Mouse (Mus musculus) lung, embryonic 16.5 days (tissue): ENCODE measurements around the gene Gtf2a2. TPM values are rescaled to one million over a fixed set of nuclear protein-coding genes. Genes with fewer than 3 reads are reported as not detected.
A peak's percentile ranks its signal among the peaks of the same experiment; 100 is the strongest.
"Not testable (repeated sequence)": the region's sequence is repeated elsewhere in the genome, so short reads cannot be mapped to it uniquely, and the experiment has no call there.

ENCODE experiments used
- ATAC-seq: fragments of 200-750 bp; cut with Nextera tagmentation; 2 replicates; pipeline ENCODE4 v1.8.0; 2017; ENCODE audit warnings: low read depth, mild to moderate bottlenecking, moderate library complexity
- H3K27ac ChIP-seq: fragments of 300-500 bp; sonication (generic); 2 replicates; pipeline ENCODE4 v1.5.1; 2014; ENCODE audit warnings: mild to moderate bottlenecking, control low read depth, low read length
- H3K27me3 ChIP-seq: fragments of 300-500 bp; sonication (generic); 2 replicates; pipeline ENCODE4 v1.6.1; 2014; ENCODE audit warnings: low read depth, low read length, mixed read lengths; ENCODE audit not compliant: control insufficient read depth, insufficient read depth
- H3K36me3 ChIP-seq: fragments of 300-500 bp; sonication (generic); 2 replicates; pipeline ENCODE4 v1.6.1; 2014; ENCODE audit warnings: low read length; ENCODE audit not compliant: control insufficient read depth, insufficient read depth
- H3K4me1 ChIP-seq: fragments of 300-500 bp; sonication (generic); replicated peaks from 2 replicates; pipeline ENCODE4 v1.6.1; 2014; ENCODE audit warnings: low read length, mixed read lengths; ENCODE audit not compliant: control insufficient read depth, insufficient read depth
- H3K4me2 ChIP-seq: fragments of 300-500 bp; sonication (generic); 2 replicates; pipeline ENCODE4 v1.6.1; 2014; ENCODE audit warnings: low read depth, low read length, control low read depth
- H3K4me3 ChIP-seq: fragments of 300-500 bp; sonication (generic); 2 replicates; pipeline ENCODE4 v1.5.1; 2014; ENCODE audit warnings: mild to moderate bottlenecking, low read length, control low read depth
- H3K9ac ChIP-seq: fragments of 300-500 bp; sonication (generic); 2 replicates; pipeline ENCODE4 v1.6.1; 2014; ENCODE audit warnings: low read length, control low read depth
- H3K9me3 ChIP-seq: fragments of 300-500 bp; sonication (generic); 2 replicates; pipeline ENCODE4 v1.6.1; 2016; ENCODE audit warnings: low read length; ENCODE audit not compliant: control insufficient read depth
- WGBS: fragments of 180-500 bp; shearing (Covaris S2); extraction: QIAGEN DNeasy Blood & Tissue Kit; methylation state at CpG from one replicate; pipeline ENCODE4 v1.1.7; 2014; 5-methylcytosine and 5-hydroxymethylcytosine counted together
- polyA plus RNA-seq: library from polyadenylated mRNA; unstranded; fragments of >200 nt; fragmentation: Nextera tagmentation; extraction: Ambion mirVana; gene quantifications from 2 replicates; pipeline ENCODE4 v1.2.1, GENCODE M21; 2015

Gene Gtf2a2
- polyA plus RNA-seq, 1 experiment from 2014 or later, result 180 TPM

DNA sequence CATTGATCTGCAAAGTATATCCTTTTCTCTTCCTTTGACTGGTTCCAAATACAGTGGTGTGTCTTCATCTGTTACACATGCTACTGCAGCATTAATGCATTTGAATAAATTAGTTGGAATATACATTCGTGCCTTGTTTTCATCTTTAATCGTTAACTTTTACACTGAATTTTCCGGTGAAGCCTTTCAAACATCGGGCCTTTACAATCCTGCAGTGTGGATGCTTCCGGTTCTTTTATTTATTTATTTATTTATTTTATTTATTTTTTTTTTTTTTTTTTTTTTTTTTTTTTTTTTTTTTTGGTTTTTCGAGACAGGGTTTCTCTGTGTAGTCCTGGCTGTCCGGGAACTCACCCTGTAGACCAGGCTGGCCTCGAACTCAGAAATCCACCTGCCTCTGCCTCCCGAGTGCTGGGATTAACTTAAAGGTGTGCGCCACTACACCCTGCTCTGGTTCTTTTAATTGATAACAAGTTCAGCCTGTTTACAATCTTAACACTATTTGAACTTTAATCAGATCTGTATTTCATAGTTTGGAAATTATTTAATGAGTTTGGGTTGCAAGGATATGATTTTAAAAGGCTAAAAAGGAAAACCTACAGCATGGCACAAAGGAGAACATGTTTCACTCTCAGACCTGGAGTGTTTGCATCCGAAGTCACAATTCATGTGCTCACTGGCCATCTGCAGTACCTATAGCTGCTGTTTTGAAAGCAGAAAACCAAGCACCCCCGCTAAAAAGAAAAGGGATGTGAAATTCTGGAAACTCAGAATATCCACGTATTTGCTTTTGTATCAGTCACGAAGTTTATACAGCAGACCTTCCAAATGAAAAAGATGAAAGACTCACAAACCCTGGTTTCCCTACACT lies 578 bp upstream of the Gtf2a2 start:
- Histone ChIP-seq H3K9me3 (no peaks in the 10 kb centered on the region), H3K27me3 (no peaks in the 10 kb centered on the region), H3K4me1 (peaks cover 15% of the 10 kb centered on the region), H3K4me2 (peak overlapping the region; percentile 62), H3K4me3 (peak overlapping the region; percentile 78), H3K9ac (peak overlapping the region; percentile 87), H3K27ac (peak overlapping the region; percentile 73; the same call in 1 of the 2 replicates), H3K36me3 (peaks cover 11% of the 10 kb centered on the region; the same call in 1 of the 2 replicates)
- WGBS, result 53% methylated on average over 14 of the region's 14 CpGs
- ATAC-seq, result peak; percentile 18

GRCm38 (mm10) chr9:70015632-70016031 lies 3.3 kb downstream of the Gtf2a2 start:
- H3K9ac ChIP-seq, result no peak overlapping the region
- H3K27me3 ChIP-seq, result no peaks in the 10 kb centered on the region
- 93% methylated on average over 2 of the region's 2 CpGs for WGBS
- H3K36me3 ChIP-seq, result peaks cover 9% of the 10 kb centered on the region; the same call in 1 of the 2 replicates
- H3K9me3 ChIP-seq, result no peaks in the 10 kb centered on the region
- peaks cover 15% of the 10 kb centered on the region for H3K4me1 ChIP-seq
- ATAC-seq, result no peak
- H3K27ac ChIP-seq, result no peak overlapping the region
- H3K4me3 ChIP-seq, result no peak overlapping the region
- no peak overlapping the region for H3K4me2 ChIP-seq

DNA sequence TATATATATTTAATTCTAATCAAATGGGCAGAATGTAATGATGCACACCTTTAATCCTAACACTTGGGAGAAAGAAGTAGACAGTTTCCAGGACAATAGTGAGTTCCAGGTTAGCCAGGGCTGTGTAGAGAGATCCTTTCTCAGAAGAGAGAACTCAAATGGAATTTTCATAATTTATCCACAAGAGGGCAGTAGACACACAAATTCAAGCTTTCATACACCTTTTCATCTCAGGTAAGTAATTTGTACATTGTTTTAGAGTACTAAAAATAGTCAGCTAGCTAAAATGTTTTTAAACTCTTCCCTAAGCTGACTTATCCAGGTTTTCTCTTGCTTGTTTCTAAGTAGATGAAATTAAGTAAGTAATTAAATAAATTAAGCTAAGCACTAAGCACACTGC lies 6.5 kb downstream of the Gtf2a2 start:
- Histone ChIP-seq H3K9ac (no peak overlapping the region), H3K9me3 (no peaks in the 10 kb centered on the region), H3K27me3 (no peaks in the 10 kb centered on the region), H3K4me2 (no peak overlapping the region), H3K27ac (no peak overlapping the region), H3K36me3 (peaks cover 11% of the 10 kb centered on the region; the same call in 1 of the 2 replicates), H3K4me3 (no peak overlapping the region), H3K4me1 (peaks cover 4% of the 10 kb centered on the region)
- no peak for ATAC-seq

GRCm38 (mm10) chr9:70021610-70022009 lies 9.3 kb downstream of the Gtf2a2 start:
- Histone ChIP-seq H3K4me3 (no peak overlapping the region), H3K4me2 (no peak overlapping the region), H3K27me3 (no peaks in the 10 kb centered on the region), H3K36me3 (peaks cover 9% of the 10 kb centered on the region; the same call in 1 of the 2 replicates), H3K27ac (no peak overlapping the region), H3K9me3 (no peaks in the 10 kb centered on the region), H3K9ac (no peak overlapping the region), H3K4me1 (no peaks in the 10 kb centered on the region)
- 64% methylated on average over 1 of the region's 1 CpGs for WGBS
- no peak for ATAC-seq

DNA sequence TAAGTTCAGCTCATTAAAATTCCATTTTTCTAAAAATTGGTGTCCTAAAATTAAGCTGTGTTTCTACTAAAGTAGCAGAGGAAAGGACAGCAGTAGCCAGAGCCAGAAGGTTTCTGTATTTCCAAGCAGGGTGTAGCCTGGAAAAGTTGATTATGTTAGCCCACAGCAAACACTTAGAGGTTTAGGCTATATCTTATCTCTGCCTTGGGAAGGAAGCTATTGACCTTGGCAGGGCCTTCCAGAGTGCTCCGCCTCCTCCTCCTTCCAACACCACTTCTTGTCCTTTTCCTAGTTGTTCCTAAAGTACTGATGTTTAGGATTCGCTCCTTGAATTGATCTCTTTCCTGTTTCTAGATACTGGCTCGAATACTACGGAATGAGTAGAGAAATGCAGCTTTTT lies 9.7 kb downstream of the Gtf2a2 start:
- Histone ChIP-seq H3K27ac (no peak overlapping the region), H3K36me3 (peaks cover 9% of the 10 kb centered on the region; the same call in 1 of the 2 replicates), H3K4me3 (no peak overlapping the region), H3K9me3 (no peaks in the 10 kb centered on the region), H3K4me2 (no peak overlapping the region), H3K9ac (no peak overlapping the region), H3K4me1 (no peaks in the 10 kb centered on the region), H3K27me3 (no peaks in the 10 kb centered on the region)
- WGBS, result 43% methylated on average over 4 of the region's 4 CpGs
- ATAC-seq, result no peak

GRCm38 (mm10) chr9:70023615-70024014 lies 11.3 kb downstream of the Gtf2a2 start:
- not testable (repeated sequence) for ATAC-seq, H3K9ac ChIP-seq

DNA sequence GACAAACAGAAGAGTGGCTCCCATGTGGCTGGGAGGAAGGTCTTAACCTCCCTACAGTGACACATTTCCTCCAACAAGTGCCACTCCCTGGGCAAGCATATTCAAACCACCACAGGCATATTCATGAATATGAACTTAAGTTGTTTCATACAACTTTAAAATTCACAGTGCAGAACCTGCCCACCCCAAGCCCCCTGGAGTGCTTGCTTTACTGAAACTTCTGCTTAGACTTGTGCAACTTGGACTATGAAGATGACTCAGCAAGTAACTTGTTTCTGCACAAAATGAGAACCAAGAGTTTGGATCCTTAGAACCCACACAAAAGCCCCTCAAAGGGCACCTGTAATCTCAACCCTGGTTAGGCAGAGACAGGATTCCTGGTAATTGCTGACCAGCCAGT lies 12.3 kb downstream of the Gtf2a2 start:
- Histone ChIP-seq H3K9me3 (no peaks in the 10 kb centered on the region), H3K4me2 (no peak overlapping the region), H3K36me3 (peaks cover 4% of the 10 kb centered on the region; the same call in 1 of the 2 replicates), H3K9ac (no peak overlapping the region), H3K27ac (no peak overlapping the region), H3K4me1 (no peaks in the 10 kb centered on the region), H3K4me3 (no peak overlapping the region), H3K27me3 (no peaks in the 10 kb centered on the region)
- no peak for ATAC-seq

More at GRCm38 (mm10) chr9:70023615-70024014, 11.3 kb downstream of the Gtf2a2 start:
- WGBS, result 62% methylated on average over 1 of the region's 1 CpGs
- not testable (repeated sequence) for H3K36me3 ChIP-seq, H3K4me1 ChIP-seq, H3K27me3 ChIP-seq, H3K9me3 ChIP-seq, H3K4me2 ChIP-seq, H3K4me3 ChIP-seq, H3K27ac ChIP-seq

GRCm38 (mm10) chr9:70025365-70026012 lies 13.1 kb downstream of the Gtf2a2 start:
- H3K4me2 ChIP-seq, result no peak overlapping the region
- no peak for ATAC-seq
- H3K9ac ChIP-seq, result no peak overlapping the region
- no peak overlapping the region for H3K4me3 ChIP-seq
- H3K27ac ChIP-seq, result no peak overlapping the region
- H3K4me1 ChIP-seq, result no peaks in the 10 kb centered on the region
- 75% methylated on average over 2 of the region's 2 CpGs for WGBS
- H3K9me3 ChIP-seq, result no peaks in the 10 kb centered on the region
- H3K36me3 ChIP-seq, result 0 out of 2 replicates have a peak, but pooled peaks cover 2% of the 10 kb centered on the region
- H3K27me3 ChIP-seq, result no peaks in the 10 kb centered on the region

- Histone ChIP-seq H3K36me3 (no peaks in the 10 kb centered on the region), H3K4me1 (0 out of 2 replicates have a peak, but pooled peaks cover 3% of the 10 kb centered on the region), H3K4me3 (no peak overlapping the region), H3K27me3 (no peaks in the 10 kb centered on the region), H3K9me3 (no peaks in the 10 kb centered on the region), H3K4me2 (no peak overlapping the region), H3K9ac (no peak overlapping the region), H3K27ac (no peak overlapping the region)
- 93% methylated on average over 1 of the region's 1 CpGs for WGBS
- ATAC-seq, result no peak
These were observed 19.8 kb downstream of the Gtf2a2 start for GRCm38 (mm10) chr9:70032167-70032566.
